Mouse (Mus musculus) embryonic stem cell, embryonic (primary cell): ENCODE results near the gene Rnf43.

Experiments used
- CTCF ChIA-PET, 4 experiments: fragments of 300-600 bp in 2 of 4; fragments of 350-600 bp in 2 of 4; sonication (Branson Sonifier 250); formaldehyde crosslinking; loops; one replicate each; lab custom pipeline; 2022; ENCODE audit warnings: inconsistent platforms in 2 of 4; lab: Charles Lee
- POLR2A ChIA-PET, 4 experiments: fragments of 300-600 bp in 2 of 4; fragments of 350-600 bp in 2 of 4; sonication (Branson Sonifier 250); formaldehyde crosslinking; loops; one replicate each; lab custom pipeline; 2022; ENCODE audit warnings: antibody characterized with exemption in 4 of 4, inconsistent platforms in 1 of 4; lab: Charles Lee

The Rnf43 gene

GRCm38 (mm10) chr11:87689402-87689808 is 26.9 kb downstream of the Rnf43 start:
- ChIA-PET POLR2A (interaction anchor here in 3 of 4 experiments (0.6 to 2.8 kb wide), 11 partner anchors 12 to 66 kb away, joined by 3 to 8 read pairs (median 4); no protein-coding TSS in a partner anchor), CTCF (no interaction called here)

- CTCF ChIA-PET, result no interaction called here
- POLR2A ChIA-PET, result interaction anchor here (0.6 to 2.8 kb wide), 20 partner anchors 9 to 1414 kb away, joined by 3 to 8 read pairs (median 4); no protein-coding TSS in a partner anchor
Measured at GRCm38 (mm10) chr11:87690054-87690740, 27.7 kb downstream of the Rnf43 start.

GRCm38 (mm10) chr11:87697131-87697682 is 34.7 kb downstream of the Rnf43 start:
- CTCF ChIA-PET, result interaction anchor here in 1 of 4 experiments (1.0 kb wide), 1 partner anchor 19 kb away, joined by 3 read pairs; no protein-coding TSS in a partner anchor
- POLR2A ChIA-PET, result interaction anchor here in 3 of 4 experiments (0.5 to 1.9 kb wide), 9 partner anchors 10 to 673 kb away, joined by 3 to 6 read pairs (median 4); no protein-coding TSS in a partner anchor

DNA sequence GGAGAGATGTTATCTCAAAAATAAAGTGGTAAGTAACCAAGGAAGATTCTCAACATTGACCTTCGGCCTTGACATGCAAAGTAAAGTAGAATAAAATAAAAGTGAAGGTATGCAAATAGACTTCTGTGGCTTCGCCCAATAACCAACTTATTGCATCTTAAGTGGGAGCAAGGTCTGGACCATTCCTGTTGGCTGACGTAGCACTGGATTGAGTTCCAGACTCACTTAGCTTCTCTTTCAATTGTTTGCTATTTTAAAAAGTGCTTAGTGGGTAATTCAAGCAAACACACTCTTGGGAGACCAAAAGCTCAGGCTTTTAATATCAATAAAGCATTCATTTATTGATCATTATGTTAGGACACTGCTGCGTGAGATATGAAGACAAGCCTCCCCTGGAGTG is 35.6 kb downstream of the Rnf43 start:
- POLR2A ChIA-PET, result interaction anchor here in 2 of 4 experiments (0.5 to 1.9 kb wide), 8 partner anchors 9 to 198 kb away, joined by 3 to 6 read pairs (median 4); no protein-coding TSS in a partner anchor

DNA sequence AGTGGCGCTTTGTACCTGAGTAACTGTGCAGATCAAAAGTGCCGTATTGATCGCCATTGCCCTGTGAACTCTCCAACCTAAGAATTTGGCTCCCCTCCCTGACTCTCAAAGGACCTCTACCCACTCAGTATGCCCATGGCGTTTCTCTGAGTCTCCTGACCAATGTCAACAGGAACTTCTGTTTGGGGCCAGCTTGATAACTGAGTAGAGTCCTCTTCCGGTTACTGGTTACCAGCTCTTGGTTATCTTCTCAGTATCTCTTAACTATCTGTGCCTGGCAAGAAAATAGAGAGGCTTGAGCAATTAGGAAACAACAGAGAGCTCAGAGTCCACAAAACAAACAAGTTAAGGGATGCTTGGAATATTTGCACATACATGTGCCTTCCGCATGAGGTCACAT is 38.6 kb downstream of the Rnf43 start:
- CTCF ChIA-PET, result no interaction called here
- POLR2A ChIA-PET, result interaction anchor here in 2 of 4 experiments (0.8 to 1.6 kb wide), 5 partner anchors 9 to 109 kb away, joined by 3 to 8 read pairs (median 4); partner anchors contain the start of gene Mtmr4 (in 1 of the 2)

More for the DNA sequence above, 35.6 kb downstream of the Rnf43 start:
- CTCF ChIA-PET, result no interaction called here

GRCm38 (mm10) chr11:87701877-87702620 is 39.5 kb downstream of the Rnf43 start:
- POLR2A ChIA-PET, result interaction anchor here in 2 of 4 experiments (1.2 to 1.6 kb wide), 2 partner anchors 12 to 110 kb away, joined by 4 to 8 read pairs; partner anchors contain the start of gene Mtmr4 (in 1 of the 2)
- CTCF ChIA-PET, result no interaction called here

GRCm38 (mm10) chr11:87703654-87704053 is 41.1 kb downstream of the Rnf43 start:
- POLR2A ChIA-PET, result interaction anchor here in 1 of 4 experiments (1.1 to 1.5 kb wide), 2 partner anchors 17 to 27 kb away, joined by 3 read pairs; no protein-coding TSS in a partner anchor
- CTCF ChIA-PET, result interaction anchor here in 1 of 4 experiments (0.6 kb wide), 1 partner anchor 10 kb away, joined by 3 read pairs; no protein-coding TSS in a partner anchor

DNA sequence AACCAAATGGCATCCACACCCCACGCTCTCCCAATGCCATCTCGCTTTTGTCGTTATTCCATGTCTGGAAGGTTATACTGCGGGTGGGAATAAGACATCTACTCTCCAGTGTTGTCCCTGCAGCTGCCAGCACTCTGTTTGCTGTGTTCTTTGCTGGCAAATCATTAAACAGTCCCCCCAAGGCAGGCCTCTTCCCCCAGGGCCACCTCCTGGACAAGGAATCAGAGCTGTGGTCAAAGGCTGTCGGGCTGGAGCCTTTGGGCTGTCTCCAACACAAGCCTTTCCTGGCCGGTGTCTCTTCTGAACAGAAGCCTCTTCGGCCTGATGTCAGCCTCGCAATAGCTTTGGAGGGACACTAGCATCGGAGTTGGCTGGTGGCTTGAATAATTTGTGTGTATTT is 41.8 kb downstream of the Rnf43 start:
- CTCF ChIA-PET, result interaction anchor here in 2 of 4 experiments (0.6 to 1.0 kb wide), 2 partner anchors 11 to 173 kb away, joined by 3 read pairs; no protein-coding TSS in a partner anchor
- POLR2A ChIA-PET, result interaction anchor here in 3 of 4 experiments (1.1 to 1.5 kb wide), 4 partner anchors 14 to 33 kb away, joined by 3 to 4 read pairs (median 3); partner anchors contain the start of gene Supt4a (in 1 of the 3)

GRCm38 (mm10) chr11:87707570-87707969 is 45.0 kb downstream of the Rnf43 start:
- ChIA-PET POLR2A (interaction anchor here in 3 of 4 experiments (0.8 to 2.2 kb wide), 12 partner anchors 10 to 139 kb away, joined by 3 to 9 read pairs (median 4); partner anchors contain the start of gene Tspoap1 (in 1 of the 3)), CTCF (interaction anchor here in 3 of 4 experiments (0.7 to 1.6 kb wide), 6 partner anchors 8 to 176 kb away, joined by 3 to 6 read pairs (median 4); no protein-coding TSS in a partner anchor)

DNA sequence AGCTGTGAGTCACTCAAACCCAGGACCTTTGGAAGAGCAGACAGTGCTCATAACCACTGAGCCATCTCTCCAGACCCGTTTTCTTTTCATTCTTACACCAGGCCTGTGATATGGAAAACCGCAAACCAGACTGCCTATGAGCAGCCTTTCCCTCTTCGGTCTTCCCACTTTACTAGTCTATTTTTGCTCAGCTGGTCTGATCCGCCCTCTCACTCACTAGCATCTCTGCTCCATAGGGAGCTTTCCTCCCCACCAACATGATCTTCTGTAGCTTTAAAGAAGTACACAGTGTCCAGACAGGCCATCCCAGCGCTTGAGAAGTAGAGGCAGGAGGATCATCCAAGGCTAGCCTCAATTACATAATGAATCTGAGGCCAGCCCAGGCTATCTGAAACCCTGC is 46.5 kb downstream of the Rnf43 start:
- CTCF ChIA-PET, result interaction anchor here in 1 of 4 experiments (1.7 kb wide), 1 partner anchor 177 kb away, joined by 3 read pairs; no protein-coding TSS in a partner anchor
- POLR2A ChIA-PET, result interaction anchor here in 1 of 4 experiments (1.4 to 3.5 kb wide), 2 partner anchors 21 to 52 kb away, joined by 4 to 17 read pairs; no protein-coding TSS in a partner anchor

DNA sequence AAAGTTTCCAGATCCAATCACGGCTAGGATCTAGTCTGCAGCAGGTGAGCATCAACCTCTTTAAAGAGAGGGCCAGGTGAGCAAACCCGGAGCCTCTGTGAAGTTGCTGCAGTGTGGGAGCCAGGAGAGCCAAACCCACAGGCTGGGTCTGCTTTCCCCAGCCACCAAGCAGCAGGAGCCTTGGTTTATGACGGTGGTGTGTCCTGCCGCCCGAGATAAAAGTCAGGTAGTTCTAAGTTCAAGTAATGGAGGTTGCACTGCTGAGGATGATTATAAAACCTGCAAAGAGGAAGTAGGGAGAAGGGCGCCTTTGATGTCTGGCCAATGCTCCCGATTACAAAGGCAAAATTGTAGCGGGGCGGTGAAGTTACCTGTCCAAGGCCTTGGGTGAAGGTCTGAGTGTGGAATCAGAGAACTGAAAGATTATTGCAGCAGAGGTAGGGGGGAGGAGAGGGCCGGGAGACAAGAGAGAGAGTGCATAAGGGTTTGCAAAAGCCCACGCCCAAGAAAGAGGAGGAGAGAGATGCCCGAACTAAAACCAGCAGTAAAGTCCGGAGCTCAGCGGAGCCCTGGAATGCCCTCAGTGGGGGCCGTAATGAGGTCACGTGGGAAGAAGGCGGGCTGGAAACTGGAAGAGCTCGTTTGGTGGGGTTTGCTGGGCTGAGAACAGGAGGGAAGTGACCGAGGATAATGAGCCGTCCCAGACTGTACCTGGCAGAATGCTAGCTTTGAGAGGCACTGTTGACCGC is 47.2 kb downstream of the Rnf43 start:
- ChIA-PET POLR2A (interaction anchor here (0.8 to 3.5 kb wide), 19 partner anchors 9 to 238 kb away, joined by 3 to 17 read pairs (median 4); partner anchors contain the start of genes Supt4a (in 3 of the 4) and Mtmr4 (in 1 of the 4)), CTCF (interaction anchor here in 3 of 4 experiments (0.6 to 2.7 kb wide), 8 partner anchors 10 to 1131 kb away, joined by 3 to 10 read pairs (median 3); partner anchors contain the start of gene Rnf43 (in 2 of the 3))

DNA sequence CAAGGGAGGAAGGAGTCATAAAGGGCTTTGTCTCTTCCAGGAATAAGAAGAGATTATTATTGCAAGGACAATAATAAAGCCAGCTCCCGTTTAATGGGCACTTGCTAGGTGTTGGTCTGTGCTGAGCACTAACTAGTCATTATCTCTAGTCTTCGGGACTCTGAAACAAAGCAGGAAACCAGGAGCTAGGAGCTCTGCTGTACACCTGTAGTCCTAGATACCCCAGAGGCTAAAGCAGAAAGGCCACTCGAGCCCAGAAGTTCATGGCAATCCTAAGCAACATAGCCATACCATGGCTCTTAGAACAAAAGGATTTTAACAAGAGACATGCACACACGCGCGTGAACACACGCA is 47.7 kb downstream of the Rnf43 start:
- POLR2A ChIA-PET, result interaction anchor here (0.8 to 3.5 kb wide), 25 partner anchors 8 to 239 kb away, joined by 3 to 17 read pairs (median 4); partner anchors contain the start of genes Supt4a (in 3 of the 4), Mtmr4 (in 1 of the 4) and Tspoap1 (in 1 of the 4)
- CTCF ChIA-PET, result interaction anchor here in 3 of 4 experiments (0.6 to 2.7 kb wide), 7 partner anchors 9 to 1132 kb away, joined by 3 to 10 read pairs (median 3); partner anchors contain the start of gene Rnf43 (in 2 of the 3)

- POLR2A ChIA-PET, result interaction anchor here in 2 of 4 experiments (0.6 to 1.4 kb wide), 6 partner anchors 8 to 286 kb away, joined by 3 to 6 read pairs (median 3); no protein-coding TSS in a partner anchor
- CTCF ChIA-PET, result interaction anchor here in 2 of 4 experiments (0.7 to 2.7 kb wide), 3 partner anchors 8 to 1017 kb away, joined by 3 to 10 read pairs (median 3); no protein-coding TSS in a partner anchor
Measured at GRCm38 (mm10) chr11:87712188-87712587, 49.7 kb downstream of the Rnf43 start.

- ChIA-PET POLR2A (interaction anchor here (0.6 to 1.9 kb wide), 16 partner anchors 10 to 290 kb away, joined by 3 to 9 read pairs (median 4); partner anchors contain the start of genes Rnf43 (in 1 of the 4), Supt4a (in 1 of the 4) and Tspoap1 (in 1 of the 4)), CTCF (interaction anchor here (0.6 to 1.2 kb wide), 15 partner anchors 8 to 202 kb away, joined by 3 to 4 read pairs (median 3); partner anchors contain the start of gene Rnf43 (in 1 of the 4))
Measured at GRCm38 (mm10) chr11:87715999-87716398, 53.5 kb downstream of the Rnf43 start.

DNA sequence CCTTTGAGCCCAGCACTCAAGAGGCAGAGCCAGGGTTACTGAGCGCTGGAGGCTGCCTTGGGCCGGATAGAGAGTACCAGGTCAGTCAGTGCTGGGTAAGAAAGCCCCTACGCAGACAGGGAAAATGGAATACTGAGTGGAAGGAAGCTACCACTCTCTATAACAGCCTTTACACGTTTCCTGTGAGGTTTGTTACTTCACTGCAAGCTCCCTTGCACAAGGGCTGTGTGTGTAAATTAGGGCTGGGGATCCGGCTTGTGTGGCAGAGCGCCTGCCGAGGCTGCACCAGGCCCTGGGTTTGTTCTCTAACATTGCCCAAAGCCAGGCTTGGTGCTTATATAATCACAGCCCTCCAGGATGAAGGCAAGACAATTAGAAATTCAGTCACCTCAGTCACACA is 57.0 kb downstream of the Rnf43 start:
- POLR2A ChIA-PET, result interaction anchor here in 2 of 4 experiments (0.6 to 3.8 kb wide), 13 partner anchors 8 to 140 kb away, joined by 3 to 21 read pairs (median 4); partner anchors contain the start of genes Mtmr4 (in 1 of the 2) and Supt4a (in 1 of the 2)
- CTCF ChIA-PET, result interaction anchor here in 2 of 4 experiments (1.0 to 2.5 kb wide), 6 partner anchors 9 to 91 kb away, joined by 3 to 9 read pairs (median 4); partner anchors contain the start of gene Rnf43 (in 1 of the 2)

GRCm38 (mm10) chr11:87720324-87720723 is 57.8 kb downstream of the Rnf43 start:
- CTCF ChIA-PET, result interaction anchor here (0.5 to 2.5 kb wide), 35 partner anchors 9 to 545 kb away, joined by 3 to 10 read pairs (median 4); partner anchors contain the start of genes Rnf43 (in 4 of the 4) and Supt4a (in 1 of the 4)
- POLR2A ChIA-PET, result interaction anchor here (0.5 to 3.8 kb wide), 40 partner anchors 8 to 316 kb away, joined by 3 to 21 read pairs (median 3); partner anchors contain the start of genes Mtmr4 (in 1 of the 4), Rnf43 (in 1 of the 4) and Supt4a (in 1 of the 4)
